Comparison of ENCODE assay signal across 14 mouse cellular contexts in genomic region chr5:7655280-7655679, GRCm38 (mm10).
DNase-seq lines count a peak whose midpoint lies in the region; ATAC-seq and TF ChIP-seq lines count a peak whose summit lies in the region.
"Had no signal": no experiment of that assay in that cellular context is flagged by ENCODE, and none has a peak within 500 bp of the region (broad histone marks: within the 10 kb centered on the region; RNA-seq: fewer than 3 reads in every experiment).

No protein-coding gene starts in this region.

- H3K9ac ChIP-seq in stomach, postnatal 0 days (ENCODE audit: low read length) = no peak overlapping the region
- H3K9ac ChIP-seq: embryonic facial prominence, embryonic 12.5 days; heart, embryonic 12.5 days; liver, embryonic 13.5 days; stomach, embryonic 15.5 days had no signal

- no peaks in the 10 kb centered on the region for H3K36me3 ChIP-seq in stomach, postnatal 0 days (ENCODE audit: control insufficient read depth, insufficient read depth, low read length)
- H3K36me3 ChIP-seq: embryonic facial prominence, embryonic 12.5 days; heart, embryonic 12.5 days; liver, embryonic 13.5 days; stomach, embryonic 15.5 days had no signal

- peak; percentile 3 for DNase-seq in left cerebral cortex, adult 11 months (ENCODE audit: low spot score)
- no peak for DNase-seq in left cerebral cortex, adult 2 months (ENCODE audit: extremely low spot score in 1 of 2, low spot score in 2 of 2)
- peak; percentile 90 for DNase-seq in brain, embryonic 14.5 days (ENCODE audit: low read depth)
- peak; percentile 26 to 79 for DNase-seq in cerebellum, adult 2 months
- peak; percentile 51 for DNase-seq in gonadal fat pad, adult 2 months (ENCODE audit: low read depth)
- no peak for DNase-seq in embryo, embryonic 11 days
- DNase-seq in stomach, postnatal 0 days (ENCODE audit: low spot score) = no peak
- DNase-seq in testis, postnatal 14 days (ENCODE audit: low spot score) = no peak
- DNase-seq: liver, embryonic 13.5 days had no signal

- intact Hi-C loops in left cerebral cortex, adult 2 months (cut with DNase I) = no loop called here

- H3K4me2 ChIP-seq in stomach, postnatal 0 days (replicated peaks; ENCODE audit: low read depth) = no peak overlapping the region
- H3K4me2 ChIP-seq: embryonic facial prominence, embryonic 12.5 days; heart, embryonic 12.5 days; liver, embryonic 13.5 days; stomach, embryonic 15.5 days had no signal

- H3K4me1 ChIP-seq in cerebellum, adult 2 months (ENCODE audit: control insufficient read depth, insufficient read depth, low read length) = no peaks in the 10 kb centered on the region; the same call in 1 of the 2 replicates
- no peaks in the 10 kb centered on the region for H3K4me1 ChIP-seq in stomach, postnatal 0 days (replicated peaks; ENCODE audit: control insufficient read depth, insufficient read depth)
- H3K4me1 ChIP-seq: embryonic facial prominence, embryonic 12.5 days; heart, embryonic 12.5 days; liver, embryonic 13.5 days; stomach, embryonic 15.5 days had no signal

- no peak for TF ChIP-seq POLR2A in brain, embryonic 14.5 days (IDR thresholded peaks at IDR 0.05; ENCODE audit: borderline replicate concordance, extremely low read depth, insufficient read depth, insufficient read length, poor library complexity, severe bottlenecking)
- no peak for TF ChIP-seq POLR2A in cerebellum, adult 2 months (IDR thresholded peaks at IDR 0.05; ENCODE audit: borderline replicate concordance, insufficient read depth, low read length)

- no peaks in the 10 kb centered on the region for H3K27me3 ChIP-seq in cerebellum, adult 2 months (ENCODE audit: control insufficient read depth, insufficient read depth, low read length)
- no peaks in the 10 kb centered on the region for H3K27me3 ChIP-seq in stomach, postnatal 0 days (ENCODE audit: control insufficient read depth, insufficient read depth, low read length)
- H3K27me3 ChIP-seq: embryonic facial prominence, embryonic 12.5 days; heart, embryonic 12.5 days; liver, embryonic 13.5 days; stomach, embryonic 15.5 days had no signal

- H3K9me3 ChIP-seq in stomach, postnatal 0 days (ENCODE audit: control insufficient read depth, low read length) = no peaks in the 10 kb centered on the region
- H3K9me3 ChIP-seq: embryonic facial prominence, embryonic 12.5 days; heart, embryonic 12.5 days; liver, embryonic 13.5 days; stomach, embryonic 15.5 days had no signal

- no peak for ATAC-seq in stomach, postnatal 0 days (ENCODE audit: low FRiP score, low TSS enrichment)
- ATAC-seq: intestine, embryonic 16.5 days had no signal

- TF ChIP-seq CTCF in left cerebral cortex, adult 2 months (IDR thresholded peaks at IDR 0.05) = no peak
- TF ChIP-seq CTCF in brain, embryonic 14.5 days (IDR thresholded peaks at IDR 0.05; ENCODE audit: borderline replicate concordance, extremely low read depth, insufficient read depth, insufficient read length) = no peak
- no peak for TF ChIP-seq CTCF in cerebellum, adult 2 months (IDR thresholded peaks at IDR 0.05; ENCODE audit: borderline replicate concordance, insufficient read depth, low read depth, low read length)
- TF ChIP-seq CTCF in stomach, postnatal 0 days (IDR thresholded peaks at IDR 0.05; ENCODE audit: low read depth) = no peak

- TF ChIP-seq EP300 in stomach, postnatal 0 days (optimal IDR thresholded peaks at IDR 0.05) = no peak

- no peak overlapping the region for H3K27ac ChIP-seq in left cerebral cortex, adult 2 months
- no peak overlapping the region for H3K27ac ChIP-seq in cerebellum, adult 2 months (ENCODE audit: insufficient read depth, low read length)
- no peak overlapping the region for H3K27ac ChIP-seq in stomach, postnatal 0 days (replicated peaks)
- H3K27ac ChIP-seq: embryonic facial prominence, embryonic 12.5 days; layer of hippocampus, adult 2 months; liver, embryonic 13.5 days; stomach, embryonic 15.5 days had no signal

- no peak overlapping the region for H3K4me3 ChIP-seq in left cerebral cortex, adult 2 months
- no peak overlapping the region for H3K4me3 ChIP-seq in cerebellum, adult 2 months (replicated peaks; ENCODE audit: insufficient read depth, low read depth, low read length)
- H3K4me3 ChIP-seq in stomach, postnatal 0 days (ENCODE audit: low read depth, low read length) = no peak overlapping the region
- H3K4me3 ChIP-seq: embryonic facial prominence, embryonic 12.5 days; heart, embryonic 12.5 days; layer of hippocampus, adult 2 months; liver, embryonic 13.5 days; stomach, embryonic 15.5 days had no signal

- WGBS in cerebellum, adult 2 months = 3% methylated on average over 2 of the region's 2 CpGs
- WGBS in stomach, postnatal 0 days = 38% methylated on average over 2 of the region's 2 CpGs

Comparison
In these comparisons a context has a peak if more than half of its experiments do, and no peak if none do; other contexts are left out.
1. DNase-seq: peak in left cerebral cortex, adult 11 months (single experiment), brain, embryonic 14.5 days (single experiment), cerebellum, adult 2 months (2 of 2) and gonadal fat pad, adult 2 months (single experiment); none in left cerebral cortex, adult 2 months (0 of 2), embryo, embryonic 11 days (single experiment), stomach, postnatal 0 days (single experiment) and testis, postnatal 14 days (single experiment).